Mouse (Mus musculus): ENCODE measurements at regions not wholly inside any gene's neighbourhood (a gene's known extent, or its start where the extent isn't known, plus 50 kb on each side); places are given as distances from the start of the nearest gene placed in this dataset.

- in situ Hi-C loops (cut with MboI; ENCODE audit: low pct_unique_long_range_greater_than_20kb in 1 of 2, low sequenced_read_pairs in 2 of 2, unreplicated experiment in 1 of 2), result loop anchor here (25.0 kb wide), 3 partner anchors 1227 to 1427 kb away; no protein-coding TSS in a partner anchor
Observed at GRCm38 (mm10) chr10:57434990-57435389, 51.2 kb upstream of the Hsf2 start.

All from mouse embryonic stem cell (cell line).